Mouse (Mus musculus): ENCODE results near the gene Pole4. TPM values are rescaled to one million over a fixed set of nuclear protein-coding genes. Genes with fewer than 3 reads are reported as not detected.
A peak's percentile ranks its signal among the peaks of the same experiment; 100 is the strongest.

Gene Pole4
- total and polyA plus RNA-seq, 3 experiments, result 49.7 to 178 (median 79.8) TPM

GRCm38 (mm10) chr6:82609339-82609926 is 95.7 kb downstream of the Pole4 start:
- H3K27ac ChIP-seq (ENCODE audit: insufficient read depth, low read depth), result no peak overlapping the region
- H3K9ac ChIP-seq (ENCODE audit: insufficient read depth, low read depth), result no peak overlapping the region
- H3K4me3 ChIP-seq (replicated peaks in 1 of 3; ENCODE audit: low read depth in 2 of 3, low read length in 2 of 3, poor library complexity in 1 of 3), result no peak overlapping the region
- peaks cover 2% of the 10 kb centered on the region for H3K27me3 ChIP-seq (replicated peaks)
- no peak overlapping the region for H3K4me2 ChIP-seq (ENCODE audit: insufficient read depth, low read depth, poor library complexity, severe bottlenecking)
- H3K79me2 ChIP-seq (replicated peaks; ENCODE audit: control insufficient read depth, extremely low read depth, insufficient read depth, poor library complexity, severe bottlenecking), result no peaks in the 10 kb centered on the region
- H3K36me3 ChIP-seq (replicated peaks in 1 of 2; ENCODE audit: control insufficient read depth in 1 of 2, insufficient read depth in 1 of 2, low read length in 1 of 2), result no peaks in the 10 kb centered on the region
- peaks cover 4% of the 10 kb centered on the region for H3K9me3 ChIP-seq (replicated peaks; ENCODE audit: low read length)
- in situ Hi-C loops (cut with MboI; ENCODE audit: low pct_ligation_motif_present, low pct_unique_long_range_greater_than_20kb, low sequenced_read_pairs), result no loop called here
- DNase-seq (ENCODE audit: extremely low read depth), result no peak
- dilution Hi-C loops (cut with MboI; ENCODE audit: extremely low pct_ligation_motif_present, extremely low pct_unique_long_range_greater_than_20kb, low sequenced_read_pairs), result no loop called here
- H3K4me1 ChIP-seq (ENCODE audit: control insufficient read depth in 1 of 2, insufficient read depth in 2 of 2), result no peaks in the 10 kb centered on the region
- TF ChIP-seq EP300 (IDR thresholded peaks at IDR 0.05; ENCODE audit: low read length) (no peak), E2F4 (IDR thresholded peaks at IDR 0.05; ENCODE audit: insufficient replicate concordance, low read depth, low read length) (no peak), SMC3 (IDR thresholded peaks at IDR 0.05; ENCODE audit: low read depth, low read length) (no peak), POLR2A (IDR thresholded peaks at IDR 0.05; ENCODE audit: low read depth, low read length) (no peak), MYC (IDR thresholded peaks at IDR 0.05; ENCODE audit: low read depth, low read length) (no peak), NRF1 (IDR thresholded peaks at IDR 0.05; ENCODE audit: low read depth, low read length) (no peak), UBTF (IDR thresholded peaks at IDR 0.05; ENCODE audit: low read depth, low read length) (no peak), ETS1 (conservative IDR thresholded peaks at IDR 0.05; ENCODE audit: low read depth, low read length) (no peak), GABPA (IDR thresholded peaks at IDR 0.05; ENCODE audit: insufficient replicate concordance, low read depth, low read length) (no peak), CHD1 (IDR thresholded peaks at IDR 0.05; ENCODE audit: low read depth, low read length) (no peak), RCOR1 (conservative IDR thresholded peaks at IDR 0.05; ENCODE audit: low read depth, low read length) (no peak), MXI1 (IDR thresholded peaks at IDR 0.05; ENCODE audit: low read depth, low read length) (no peak), USF1 (IDR thresholded peaks at IDR 0.05; ENCODE audit: low read depth, low read length) (no peak), NELFE (IDR thresholded peaks at IDR 0.05; ENCODE audit: low read depth, low read length) (no peak), MAFK (IDR thresholded peaks at IDR 0.05; ENCODE audit: insufficient replicate concordance, low read length) (no peak)

GRCm38 (mm10) chr6:82608756-82609155 is 96.4 kb downstream of the Pole4 start:
- H3K4me3 ChIP-seq (replicated peaks in 1 of 3; ENCODE audit: low read depth in 2 of 3, low read length in 2 of 3, poor library complexity in 1 of 3), result no peak overlapping the region
- no peaks in the 10 kb centered on the region for H3K4me1 ChIP-seq (ENCODE audit: control insufficient read depth in 1 of 2, insufficient read depth in 2 of 2)
- no peak overlapping the region for H3K4me2 ChIP-seq (ENCODE audit: insufficient read depth, low read depth, poor library complexity, severe bottlenecking)
- in situ Hi-C loops (cut with MboI; ENCODE audit: low pct_ligation_motif_present, low pct_unique_long_range_greater_than_20kb, low sequenced_read_pairs) (no loop called here), dilution Hi-C loops (cut with MboI; ENCODE audit: extremely low pct_ligation_motif_present, extremely low pct_unique_long_range_greater_than_20kb, low sequenced_read_pairs) (no loop called here)
- TF ChIP-seq ZKSCAN1 (IDR thresholded peaks at IDR 0.05; ENCODE audit: borderline replicate concordance, low read depth, low read length) (no peak), ZNF384 (IDR thresholded peaks at IDR 0.05; ENCODE audit: low read depth, low read length) (no peak), MYC (IDR thresholded peaks at IDR 0.05; ENCODE audit: low read depth, low read length) (no peak), EP300 (IDR thresholded peaks at IDR 0.05; ENCODE audit: low read length) (no peak), PAX5 (IDR thresholded peaks at IDR 0.05; ENCODE audit: low read length) (no peak), POLR2A (IDR thresholded peaks at IDR 0.05; ENCODE audit: low read depth, low read length) (no peak), CTCF (conservative IDR thresholded peaks at IDR 0.05 in 1 of 2, IDR thresholded peaks at IDR 0.05 in 1 of 2; ENCODE audit: low read depth in 2 of 2, low read length in 2 of 2) (peak in 1 of 2 experiments; percentile 30; a peak in 2 of 4 replicates), SMC3 (IDR thresholded peaks at IDR 0.05; ENCODE audit: low read depth, low read length) (peak; percentile 26), BHLHE40 (IDR thresholded peaks at IDR 0.05; ENCODE audit: low read depth, low read length) (no peak), MAFK (IDR thresholded peaks at IDR 0.05; ENCODE audit: insufficient replicate concordance, low read length) (no peak), USF1 (IDR thresholded peaks at IDR 0.05; ENCODE audit: low read depth, low read length) (no peak), NELFE (IDR thresholded peaks at IDR 0.05; ENCODE audit: low read depth, low read length) (no peak), KAT2A (IDR thresholded peaks at IDR 0.05; ENCODE audit: insufficient replicate concordance, low read length) (no peak), USF2 (conservative IDR thresholded peaks at IDR 0.05; ENCODE audit: low read depth, low read length) (no peak), HCFC1 (IDR thresholded peaks at IDR 0.05; ENCODE audit: low read depth, low read length) (no peak), ZC3H11A (IDR thresholded peaks at IDR 0.05; ENCODE audit: low read depth, low read length) (no peak), SIN3A (IDR thresholded peaks at IDR 0.05; ENCODE audit: low read length) (no peak)
- DNase-seq (ENCODE audit: extremely low read depth), result no peak
- no peaks in the 10 kb centered on the region for H3K79me2 ChIP-seq (replicated peaks; ENCODE audit: control insufficient read depth, extremely low read depth, insufficient read depth, poor library complexity, severe bottlenecking)
- H3K9ac ChIP-seq (ENCODE audit: insufficient read depth, low read depth), result no peak overlapping the region
- peaks cover 4% of the 10 kb centered on the region for H3K9me3 ChIP-seq (replicated peaks; ENCODE audit: low read length)
- peaks cover 2% of the 10 kb centered on the region for H3K27me3 ChIP-seq (replicated peaks)
- no peak overlapping the region for H3K27ac ChIP-seq (ENCODE audit: insufficient read depth, low read depth)
- H3K36me3 ChIP-seq (replicated peaks in 1 of 2; ENCODE audit: control insufficient read depth in 1 of 2, insufficient read depth in 1 of 2, low read length in 1 of 2), result no peaks in the 10 kb centered on the region
